Mouse (Mus musculus): ENCODE measurements around the gene Ckap4. TPM values are rescaled to one million over a fixed set of nuclear protein-coding genes. Genes with fewer than 3 reads are reported as not detected.

Ckap4 gene
- polyA plus RNA-seq, 1 experiment from 2014 or later: 68.0 TPM

DNA sequence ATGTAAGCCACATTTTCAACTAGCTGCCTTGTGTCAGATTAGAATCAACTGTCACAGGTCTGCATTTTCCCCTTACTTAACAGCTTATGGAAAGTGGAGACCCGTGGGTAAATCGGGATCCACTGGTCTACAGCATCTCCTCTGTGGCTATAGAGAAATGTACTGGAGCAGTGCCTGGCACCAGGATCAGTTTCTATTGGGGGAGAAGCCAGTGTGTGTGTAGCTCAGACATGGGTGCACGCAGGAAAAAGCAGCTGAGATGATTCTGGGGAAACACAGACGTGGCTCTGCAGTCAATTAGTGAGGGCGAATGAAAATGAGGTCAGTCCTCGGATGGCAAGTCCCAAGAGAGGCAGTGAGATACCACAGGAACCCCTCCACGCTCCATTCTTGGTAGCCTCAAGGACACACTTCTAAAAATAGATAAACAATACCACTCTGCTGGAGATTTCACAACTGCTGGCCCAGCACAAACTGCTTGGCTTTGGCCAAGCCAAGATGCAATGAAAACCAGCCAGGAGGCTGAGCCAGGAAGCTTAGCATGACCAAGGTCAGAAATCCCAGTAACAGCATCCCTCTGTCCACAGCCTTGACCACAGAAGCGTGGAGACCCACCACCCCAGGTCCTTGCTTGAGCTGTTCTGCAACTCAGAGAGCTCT lies 53.1 kb downstream of the Ckap4 start:
- ATAC-seq (replicated peaks; ENCODE audit: low FRiP score) (no peak), DNase-seq (ENCODE audit: low spot score) (no peak)
- WGBS: 71% methylated on average over 8 of the region's 8 CpGs
- H3K4me2 ChIP-seq (ENCODE audit: low read depth, low read length, severe bottlenecking): no peak overlapping the region
- 0 out of 2 replicates have a peak, but pooled peaks cover 3% of the 10 kb centered on the region for H3K4me1 ChIP-seq (replicated peaks; ENCODE audit: control insufficient read depth, insufficient read depth, low read length)
- no peaks in the 10 kb centered on the region for H3K9me3 ChIP-seq (ENCODE audit: control insufficient read depth, low read length)
- no peak overlapping the region for H3K27ac ChIP-seq (ENCODE audit: low read depth, low read length)
- H3K9ac ChIP-seq (ENCODE audit: low read length): no peak overlapping the region
- H3K36me3 ChIP-seq (ENCODE audit: control insufficient read depth, insufficient read depth, low read length): no peaks in the 10 kb centered on the region
- H3K27me3 ChIP-seq (ENCODE audit: control insufficient read depth, insufficient read depth, low read length): no peaks in the 10 kb centered on the region
- H3K4me3 ChIP-seq (ENCODE audit: low read depth, low read length): no peak overlapping the region

- Histone ChIP-seq H3K27me3 (ENCODE audit: control insufficient read depth, insufficient read depth, low read length) (no peaks in the 10 kb centered on the region), H3K36me3 (ENCODE audit: control insufficient read depth, insufficient read depth, low read length) (no peaks in the 10 kb centered on the region), H3K4me2 (ENCODE audit: low read depth, low read length, severe bottlenecking) (no peak overlapping the region), H3K9ac (ENCODE audit: low read length) (no peak overlapping the region), H3K4me1 (replicated peaks; ENCODE audit: control insufficient read depth, insufficient read depth, low read length) (0 out of 2 replicates have a peak, but pooled peaks cover 3% of the 10 kb centered on the region), H3K4me3 (ENCODE audit: low read depth, low read length) (no peak overlapping the region), H3K9me3 (ENCODE audit: control insufficient read depth, low read length) (no peaks in the 10 kb centered on the region), H3K27ac (ENCODE audit: low read depth, low read length) (no peak overlapping the region)
- no peak for DNase-seq (ENCODE audit: low spot score)
- WGBS: 53% methylated on average over 4 of the region's 4 CpGs
- ATAC-seq (replicated peaks; ENCODE audit: low FRiP score): no peak
Measured at GRCm38 (mm10) chr10:84480146-84480545, 53.7 kb downstream of the Ckap4 start.

DNA sequence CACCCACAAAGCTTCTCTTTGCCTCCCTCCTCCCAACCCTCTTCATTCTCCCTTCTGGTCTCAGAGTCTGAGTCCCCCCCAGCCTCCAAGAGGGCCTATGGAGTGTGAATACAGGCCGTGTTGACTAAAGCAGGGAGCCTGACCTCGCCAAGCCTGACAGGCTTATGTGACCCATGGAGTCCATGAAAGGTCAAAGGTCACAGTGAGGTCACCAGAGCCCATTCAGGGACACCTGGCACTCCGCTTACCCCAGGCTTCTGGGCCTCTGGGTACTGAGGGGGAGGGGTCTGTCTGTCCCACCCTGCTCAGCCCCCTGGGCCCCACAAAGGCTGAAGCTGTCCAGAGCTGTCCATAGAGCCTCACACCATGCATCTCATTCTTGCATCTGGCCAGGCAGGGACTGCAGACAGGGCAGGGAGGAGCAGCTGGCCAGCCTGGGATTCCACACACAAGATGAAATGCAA lies 56.2 kb downstream of the Ckap4 start:
- Histone ChIP-seq H3K9ac (ENCODE audit: low read length) (no peak overlapping the region), H3K27ac (ENCODE audit: low read depth, low read length) (no peak overlapping the region), H3K4me2 (ENCODE audit: low read depth, low read length, severe bottlenecking) (no peak overlapping the region), H3K4me1 (replicated peaks; ENCODE audit: control insufficient read depth, insufficient read depth, low read length) (0 out of 2 replicates have a peak, but pooled peaks cover 3% of the 10 kb centered on the region), H3K4me3 (ENCODE audit: low read depth, low read length) (no peak overlapping the region), H3K36me3 (ENCODE audit: control insufficient read depth, insufficient read depth, low read length) (no peaks in the 10 kb centered on the region), H3K27me3 (ENCODE audit: control insufficient read depth, insufficient read depth, low read length) (no peaks in the 10 kb centered on the region), H3K9me3 (ENCODE audit: control insufficient read depth, low read length) (no peaks in the 10 kb centered on the region; the same call in 1 of the 2 replicates)
- 12% methylated on average over 3 of the region's 3 CpGs for WGBS
- DNase-seq (ENCODE audit: low spot score) (peak; percentile 64), ATAC-seq (replicated peaks; ENCODE audit: low FRiP score) (peak; percentile 77)

DNA sequence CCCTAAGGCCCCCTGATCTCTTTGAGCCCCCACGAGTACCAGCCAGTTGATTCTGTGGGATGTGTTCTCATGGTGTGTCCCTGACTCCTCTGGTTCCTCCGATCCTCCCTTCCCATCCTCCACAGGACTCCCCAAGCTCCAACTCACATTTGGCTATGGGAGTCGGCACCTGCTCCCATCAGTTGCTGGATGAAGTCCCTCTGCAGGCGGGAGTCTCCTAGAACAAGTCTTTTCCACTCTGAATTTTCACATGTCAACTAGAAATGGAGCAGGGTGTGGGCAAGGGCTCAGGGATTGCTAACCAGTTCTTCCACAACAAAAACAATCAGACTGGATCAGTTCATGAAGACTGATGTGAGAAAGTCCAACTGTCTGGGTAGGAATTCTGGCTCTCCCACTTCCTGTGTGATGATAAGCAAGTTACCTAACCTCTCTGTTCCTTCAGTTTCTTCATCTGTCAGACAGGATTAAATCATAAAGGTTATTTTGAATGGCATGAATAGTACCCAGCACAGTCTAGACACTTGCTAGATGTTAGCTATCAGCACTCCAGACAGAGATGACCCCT lies 56.7 kb downstream of the Ckap4 start:
- H3K4me3 ChIP-seq (ENCODE audit: low read depth, low read length): no peak overlapping the region
- no peaks in the 10 kb centered on the region; the same call in 1 of the 2 replicates for H3K9me3 ChIP-seq (ENCODE audit: control insufficient read depth, low read length)
- ATAC-seq (replicated peaks; ENCODE audit: low FRiP score) (no peak), DNase-seq (ENCODE audit: low spot score) (no peak)
- WGBS: 65% methylated on average over 4 of the region's 4 CpGs
- no peak overlapping the region for H3K9ac ChIP-seq (ENCODE audit: low read length)
- H3K36me3 ChIP-seq (ENCODE audit: control insufficient read depth, insufficient read depth, low read length): no peaks in the 10 kb centered on the region
- H3K4me1 ChIP-seq (replicated peaks; ENCODE audit: control insufficient read depth, insufficient read depth, low read length): 0 out of 2 replicates have a peak, but pooled peaks cover 3% of the 10 kb centered on the region
- no peak overlapping the region for H3K27ac ChIP-seq (ENCODE audit: low read depth, low read length)
- no peak overlapping the region for H3K4me2 ChIP-seq (ENCODE audit: low read depth, low read length, severe bottlenecking)
- H3K27me3 ChIP-seq (ENCODE audit: control insufficient read depth, insufficient read depth, low read length): no peaks in the 10 kb centered on the region

Other genes with a start within 250 kb of the Ckap4 start
- 2.9 and 3.6 TPM in 2 replicates for gene Nuak1, start 93.5 kb downstream of the Ckap4 start, polyA plus RNA-seq (2014; fragmentation: Nextera tagmentation; extraction: Ambion mirVana)
- gene Tcp11l2, start 42.6 kb upstream of the Ckap4 start, polyA plus RNA-seq (2014; fragmentation: Nextera tagmentation; extraction: Ambion mirVana): 4.9 and 5.1 TPM in 2 replicates
- 16.9 TPM in 2 replicates for gene Polr3b, start 88.2 kb upstream of the Ckap4 start, polyA plus RNA-seq (2014; fragmentation: Nextera tagmentation; extraction: Ambion mirVana)
- 33.0 and 36.0 TPM in 2 replicates for gene Rfx4, start 222.0 kb upstream of the Ckap4 start, polyA plus RNA-seq (2014; fragmentation: Nextera tagmentation; extraction: Ambion mirVana)